In the genomic region with DNA sequence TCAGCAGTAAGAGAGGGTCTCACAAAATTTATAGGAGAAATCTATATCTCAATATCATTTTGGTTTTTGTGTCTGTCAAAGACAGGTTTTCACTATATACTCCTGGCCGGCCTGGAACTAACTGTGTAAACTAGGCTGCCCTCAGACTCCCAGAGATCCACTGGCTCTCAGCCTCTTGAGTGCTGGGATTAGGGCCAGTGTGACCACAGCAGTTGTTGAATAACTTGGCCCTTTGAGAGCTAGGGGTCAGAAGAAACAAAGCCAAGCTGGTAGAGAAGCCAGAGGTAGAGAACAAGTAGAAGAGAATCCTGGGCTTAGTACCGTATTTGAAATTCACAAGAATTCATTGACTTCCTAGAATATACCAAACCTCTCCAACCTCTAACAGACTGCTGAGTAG, we compare ENCODE assay signal across 11 mouse cellular contexts.
"Had no signal": no experiment of that assay in that cellular context is flagged by ENCODE, and none has a peak within 500 bp of the region (broad histone marks: within the 10 kb centered on the region; RNA-seq: fewer than 3 reads in every experiment).

No protein-coding gene starts in this region.

- H3K9me3 ChIP-seq: hindbrain, embryonic 15.5 days; limb, embryonic 10.5 days; liver, embryonic 13.5 days; midbrain, embryonic 13.5 days; stomach, embryonic 15.5 days had no signal

- H3K27ac ChIP-seq: hindbrain, embryonic 15.5 days; left cerebral cortex, adult 2 months; limb, embryonic 10.5 days; liver, embryonic 13.5 days; midbrain, embryonic 13.5 days; stomach, embryonic 15.5 days had no signal

- H3K27me3 ChIP-seq: hindbrain, embryonic 15.5 days; liver, embryonic 13.5 days; midbrain, embryonic 13.5 days; stomach, embryonic 15.5 days had no signal

- DNase-seq: liver, embryonic 13.5 days; liver, postnatal 0 days; right cerebral cortex, postnatal 14 days; thymus, adult 2 months; thymus, postnatal 25 days had no signal

- H3K4me2 ChIP-seq: hindbrain, embryonic 15.5 days; liver, embryonic 13.5 days; midbrain, embryonic 13.5 days; stomach, embryonic 15.5 days had no signal

- H3K9ac ChIP-seq: hindbrain, embryonic 15.5 days; liver, embryonic 13.5 days; liver, postnatal 0 days; midbrain, embryonic 13.5 days; stomach, embryonic 15.5 days had no signal

- H3K4me3 ChIP-seq: hindbrain, embryonic 15.5 days; left cerebral cortex, adult 2 months; limb, embryonic 10.5 days; liver, embryonic 13.5 days; midbrain, embryonic 13.5 days; stomach, embryonic 15.5 days had no signal

- ATAC-seq: intestine, embryonic 16.5 days; liver, postnatal 0 days; midbrain, embryonic 13.5 days had no signal

- H3K36me3 ChIP-seq: liver, embryonic 13.5 days had no signal

- H3K4me1 ChIP-seq: stomach, embryonic 15.5 days had no signal
